Mouse (Mus musculus): Measurements from ENCODE around the gene Commd6. TPM values are rescaled to one million over a fixed set of nuclear protein-coding genes. Genes with fewer than 3 reads are reported as not detected.
A peak's percentile ranks its signal among the peaks of the same experiment; 100 is the strongest.

The Commd6 gene
- total and polyA plus RNA-seq, 2 experiments from 2014 or later = 26.9 to 77.8 TPM

DNA sequence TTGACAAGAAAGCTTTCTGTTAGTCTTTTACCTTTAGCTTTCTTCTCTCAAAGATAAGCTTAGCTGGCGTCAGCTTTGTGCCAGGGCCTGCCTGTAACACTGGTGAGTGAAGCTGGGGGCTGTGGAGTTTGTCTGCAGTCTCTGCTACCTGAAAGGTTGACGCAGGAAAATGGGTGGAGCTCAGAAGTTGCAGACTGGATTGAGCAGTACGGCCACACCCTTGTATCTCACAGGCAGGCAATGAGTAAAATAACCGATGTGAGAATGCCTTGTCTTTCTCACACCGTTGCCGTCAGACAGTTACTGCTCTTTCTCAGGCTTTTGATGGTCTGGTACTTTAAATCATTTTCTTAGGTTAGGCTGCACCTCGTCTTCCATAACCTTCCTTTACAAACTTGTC is 25.6 kb upstream of the Commd6 start:
- Histone ChIP-seq H3K4me3 (ENCODE audit: low read depth, low read length) (no peak overlapping the region), H3K36me3 (ENCODE audit: insufficient read depth, low read length) (peaks cover 26% of the 10 kb centered on the region), H3K27me3 (ENCODE audit: insufficient read depth, low read length) (no peaks in the 10 kb centered on the region), H3K9me3 (ENCODE audit: low read length) (no peaks in the 10 kb centered on the region), H3K9ac (replicated peaks; ENCODE audit: low read length, poor library complexity, severe bottlenecking) (no peak overlapping the region), H3K4me2 (ENCODE audit: low read depth, low read length, poor library complexity, severe bottlenecking) (no peak overlapping the region), H3K4me1 (ENCODE audit: insufficient read depth, low read length) (no peaks in the 10 kb centered on the region), H3K27ac (ENCODE audit: low read depth, low read length) (no peak overlapping the region)
- ATAC-seq (ENCODE audit: low FRiP score) = no peak
- no peak for DNase-seq (ENCODE audit: low spot score)
- WGBS = 94% methylated on average over 7 of the region's 7 CpGs
- TF ChIP-seq CTCF (IDR thresholded peaks at IDR 0.05) = no peak

DNA sequence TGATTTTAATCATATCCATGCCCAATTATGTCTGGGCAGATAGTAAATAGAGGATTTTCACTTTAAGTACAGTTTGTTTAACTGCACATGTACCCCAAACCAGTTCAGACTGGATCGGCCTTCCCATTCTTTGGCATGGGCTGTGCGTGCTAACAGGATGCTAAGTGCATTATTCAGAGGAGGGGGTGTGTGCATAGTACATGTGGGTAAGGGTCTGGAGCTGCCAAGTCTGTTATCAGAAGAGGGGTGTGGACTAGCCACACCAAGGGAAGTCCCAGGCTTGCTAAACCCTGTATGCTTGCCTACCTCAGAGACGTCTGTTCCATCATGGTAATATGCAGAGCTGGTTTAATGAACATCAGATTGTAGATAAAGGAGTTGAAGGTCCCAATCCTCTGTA is 23.8 kb upstream of the Commd6 start:
- Histone ChIP-seq H3K27me3 (ENCODE audit: insufficient read depth, low read length) (no peaks in the 10 kb centered on the region), H3K27ac (ENCODE audit: low read depth, low read length) (no peak overlapping the region), H3K36me3 (ENCODE audit: insufficient read depth, low read length) (peaks cover 18% of the 10 kb centered on the region), H3K4me3 (ENCODE audit: low read depth, low read length) (no peak overlapping the region), H3K9me3 (ENCODE audit: low read length) (no peaks in the 10 kb centered on the region), H3K4me1 (ENCODE audit: insufficient read depth, low read length) (no peaks in the 10 kb centered on the region), H3K4me2 (ENCODE audit: low read depth, low read length, poor library complexity, severe bottlenecking) (no peak overlapping the region), H3K9ac (replicated peaks; ENCODE audit: low read length, poor library complexity, severe bottlenecking) (no peak overlapping the region)
- ATAC-seq (ENCODE audit: low FRiP score) = no peak
- TF ChIP-seq CTCF (IDR thresholded peaks at IDR 0.05) = no peak
- 89% methylated on average over 3 of the region's 3 CpGs for WGBS
- DNase-seq (ENCODE audit: low spot score) = no peak

DNA sequence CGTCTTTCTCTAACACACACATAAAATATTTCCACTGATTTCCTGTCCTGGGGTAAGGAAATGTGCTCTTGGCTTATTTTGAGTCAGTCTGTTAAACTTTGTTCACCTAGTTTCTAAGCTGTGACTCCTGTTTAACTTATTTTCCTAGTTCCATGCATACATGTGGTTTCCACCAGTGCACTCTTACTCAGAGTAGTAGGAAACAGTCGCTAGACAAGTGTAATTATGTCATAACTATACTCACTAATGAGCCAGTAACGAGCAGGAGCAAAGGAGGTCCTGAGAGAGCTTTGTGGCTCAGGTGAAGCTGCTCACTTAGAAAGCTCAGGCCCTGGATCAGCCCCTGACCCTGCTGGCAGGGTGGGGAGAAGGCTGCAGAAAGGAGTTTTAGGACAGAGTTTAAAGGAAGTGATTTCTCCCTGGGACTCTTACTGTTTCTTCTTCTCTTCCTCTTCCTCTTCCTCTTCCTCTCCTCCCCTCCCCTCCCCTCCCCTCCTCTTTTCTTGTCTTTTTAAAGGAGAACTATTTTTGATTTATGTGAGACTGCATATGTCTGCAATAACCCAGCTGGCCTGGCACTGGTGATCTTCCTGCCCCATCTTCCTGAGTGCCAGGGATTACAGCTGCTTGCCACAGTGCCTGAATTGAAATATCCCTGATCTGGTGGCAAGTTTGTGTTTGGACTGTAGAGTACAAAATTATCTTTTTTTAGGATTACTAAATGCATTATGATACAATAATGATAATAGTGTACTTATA is 21.3 kb upstream of the Commd6 start:
- H3K4me1 ChIP-seq (ENCODE audit: insufficient read depth, low read length) = no peaks in the 10 kb centered on the region
- whole genome bisulfite sequencing = 83% methylated on average over 3 of the region's 3 CpGs
- no peaks in the 10 kb centered on the region for H3K9me3 ChIP-seq (ENCODE audit: low read length)
- no peak overlapping the region for H3K4me3 ChIP-seq (ENCODE audit: low read depth, low read length)
- DNase-seq (ENCODE audit: low spot score) (no peak), ATAC-seq (ENCODE audit: low FRiP score) (no peak)
- no peaks in the 10 kb centered on the region for H3K27me3 ChIP-seq (ENCODE audit: insufficient read depth, low read length)
- H3K27ac ChIP-seq (ENCODE audit: low read depth, low read length) = no peak overlapping the region
- no peak overlapping the region for H3K4me2 ChIP-seq (ENCODE audit: low read depth, low read length, poor library complexity, severe bottlenecking)
- peaks cover 9% of the 10 kb centered on the region for H3K36me3 ChIP-seq (ENCODE audit: insufficient read depth, low read length)
- no peak overlapping the region for H3K9ac ChIP-seq (replicated peaks; ENCODE audit: low read length, poor library complexity, severe bottlenecking)
- no peak for TF ChIP-seq CTCF (IDR thresholded peaks at IDR 0.05)

DNA sequence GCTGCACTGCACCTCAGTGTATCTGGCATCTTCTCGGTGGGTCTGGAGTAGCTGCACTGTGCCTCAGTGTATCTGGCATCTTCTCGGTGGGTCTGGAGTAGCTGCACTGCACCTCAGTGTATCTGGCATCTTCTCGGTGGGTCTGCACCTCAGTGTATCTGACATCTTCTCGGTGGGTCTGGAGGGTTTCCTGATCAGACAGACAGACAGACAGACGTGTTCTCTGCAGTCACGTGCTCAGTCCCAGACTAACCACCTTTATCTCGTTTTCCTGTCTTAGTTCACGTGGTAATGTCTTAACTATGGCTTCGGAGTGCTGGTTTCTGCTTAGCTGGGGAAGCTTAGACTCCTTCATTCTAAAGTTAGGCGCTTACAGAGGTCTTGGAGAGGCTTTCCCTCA is 15.8 kb upstream of the Commd6 start:
- Histone ChIP-seq H3K4me1 (ENCODE audit: insufficient read depth, low read length) (peaks cover 5% of the 10 kb centered on the region; the same call in 1 of the 2 replicates), H3K9me3 (ENCODE audit: low read length) (no peaks in the 10 kb centered on the region), H3K27ac (ENCODE audit: low read depth, low read length) (no peak overlapping the region), H3K9ac (replicated peaks; ENCODE audit: low read length, poor library complexity, severe bottlenecking) (no peak overlapping the region), H3K4me3 (ENCODE audit: low read depth, low read length) (no peak overlapping the region), H3K4me2 (ENCODE audit: low read depth, low read length, poor library complexity, severe bottlenecking) (no peak overlapping the region), H3K36me3 (ENCODE audit: insufficient read depth, low read length) (peaks cover 3% of the 10 kb centered on the region), H3K27me3 (ENCODE audit: insufficient read depth, low read length) (no peaks in the 10 kb centered on the region)
- WGBS = 87% methylated on average over 10 of the region's 10 CpGs
- ATAC-seq (ENCODE audit: low FRiP score) (no peak), DNase-seq (ENCODE audit: low spot score) (no peak)
- no peak for TF ChIP-seq CTCF (IDR thresholded peaks at IDR 0.05)

DNA sequence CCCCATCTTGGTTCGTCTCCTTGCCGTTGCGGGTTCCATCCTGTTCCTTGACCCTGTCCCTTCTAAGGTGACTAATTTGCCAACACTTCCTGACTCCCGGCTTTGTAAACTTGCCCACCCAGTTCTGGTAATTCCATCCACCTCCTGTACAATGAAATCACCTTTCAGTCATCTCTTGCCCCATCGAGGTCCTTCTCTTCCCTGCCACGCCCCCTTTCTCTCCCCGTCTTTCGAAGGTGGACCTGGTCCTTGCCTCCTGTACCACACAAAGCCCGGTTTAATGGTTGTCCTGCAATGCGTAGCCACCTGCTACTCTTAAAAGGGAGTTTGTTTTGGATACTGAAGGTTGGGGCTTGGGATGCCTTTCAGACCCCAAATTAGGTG is 14.0 kb upstream of the Commd6 start:
- ATAC-seq (ENCODE audit: low FRiP score) (peak; percentile 48), DNase-seq (ENCODE audit: low spot score) (peak; percentile 18)
- no peak for TF ChIP-seq CTCF (IDR thresholded peaks at IDR 0.05)
- Histone ChIP-seq H3K4me2 (ENCODE audit: low read depth, low read length, poor library complexity, severe bottlenecking) (peak overlapping the region; percentile 72), H3K27ac (ENCODE audit: low read depth, low read length) (no peak overlapping the region; the same call in 1 of the 2 replicates), H3K36me3 (ENCODE audit: insufficient read depth, low read length) (no peaks in the 10 kb centered on the region; the same call in 1 of the 2 replicates), H3K9me3 (ENCODE audit: low read length) (no peaks in the 10 kb centered on the region), H3K4me1 (ENCODE audit: insufficient read depth, low read length) (peaks cover 5% of the 10 kb centered on the region; the same call in 1 of the 2 replicates), H3K9ac (replicated peaks; ENCODE audit: low read length, poor library complexity, severe bottlenecking) (peak overlapping the region; percentile 75), H3K27me3 (ENCODE audit: insufficient read depth, low read length) (no peaks in the 10 kb centered on the region), H3K4me3 (ENCODE audit: low read depth, low read length) (peak overlapping the region; percentile 82)
- WGBS = 2% methylated on average over 10 of the region's 10 CpGs
